Mouse (Mus musculus) midbrain, embryonic 13.5 days (tissue): ENCODE measurements around the gene Pkm. TPM values are rescaled to one million over a fixed set of nuclear protein-coding genes. Genes with fewer than 3 reads are reported as not detected.
A peak's percentile ranks its signal among the peaks of the same experiment; 100 is the strongest.

ENCODE experiments used
- ATAC-seq: fragments of 200-750 bp; cut with Nextera tagmentation; 2 replicates; pipeline ENCODE4 v1.8.0; 2017; ENCODE audit warnings: mild to moderate bottlenecking, moderate TSS enrichment, moderate library complexity
- H3K27ac ChIP-seq: fragments of 300-500 bp; sonication (generic); 2 replicates; pipeline ENCODE4 v1.5.1; 2015; ENCODE audit warnings: inconsistent platforms, mild to moderate bottlenecking, moderate library complexity
- H3K27me3 ChIP-seq: fragments of 300-500 bp; sonication (generic); 2 replicates; pipeline ENCODE4 v1.6.1; 2015; ENCODE audit warnings: mild to moderate bottlenecking, inconsistent platforms
- H3K36me3 ChIP-seq: fragments of 300-500 bp; sonication (generic); 2 replicates; pipeline ENCODE4 v1.6.1; 2015; ENCODE audit warnings: mild to moderate bottlenecking, inconsistent platforms
- H3K4me1 ChIP-seq: fragments of 300-500 bp; sonication (generic); replicated peaks from 2 replicates; pipeline ENCODE4 v1.6.1; 2015; ENCODE audit warnings: inconsistent platforms
- H3K4me2 ChIP-seq: fragments of 300-500 bp; sonication (generic); replicated peaks from 2 replicates; pipeline ENCODE4 v1.6.1; 2015; ENCODE audit warnings: moderate library complexity, mild to moderate bottlenecking, inconsistent platforms
- H3K4me3 ChIP-seq: fragments of 300-500 bp; sonication (generic); replicated peaks from 2 replicates; pipeline ENCODE4 v1.5.1; 2015; ENCODE audit warnings: mild to moderate bottlenecking, inconsistent platforms
- H3K9ac ChIP-seq: fragments of 300-500 bp; sonication (generic); replicated peaks from 2 replicates; pipeline ENCODE4 v1.6.1; 2015; ENCODE audit warnings: mild to moderate bottlenecking, inconsistent platforms
- H3K9me3 ChIP-seq: fragments of 300-500 bp; sonication (generic); 2 replicates; pipeline ENCODE4 v1.6.1; 2016; ENCODE audit warnings: mild to moderate bottlenecking, inconsistent platforms
- WGBS: fragments of 180-500 bp; shearing (Covaris S2); methylation state at CpG from one replicate; pipeline ENCODE4 v1.1.7; 2015; 5-methylcytosine and 5-hydroxymethylcytosine counted together
- polyA plus RNA-seq: library from polyadenylated mRNA; unstranded; fragments of >200 nt; fragmentation: Nextera tagmentation; extraction: Ambion mirVana; gene quantifications from 2 replicates; pipeline ENCODE4 v1.2.1, GENCODE M21; 2015

Gene Pkm
- polyA plus RNA-seq, 1 experiment from 2014 or later = 1,429 TPM

- Histone ChIP-seq H3K27ac (no peak overlapping the region), H3K36me3 (no peaks in the 10 kb centered on the region), H3K9me3 (no peaks in the 10 kb centered on the region), H3K4me3 (no peak overlapping the region), H3K9ac (no peak overlapping the region; the same call in 1 of the 2 replicates), H3K4me2 (peak overlapping the region; percentile 39), H3K27me3 (no peaks in the 10 kb centered on the region), H3K4me1 (peaks cover 10% of the 10 kb centered on the region)
- WGBS = 25% methylated on average over 10 of the region's 10 CpGs
- peak; percentile 65 for ATAC-seq
Observed at GRCm38 (mm10) chr9:59723096-59723657, 67.0 kb downstream of the Pkm start.

GRCm38 (mm10) chr9:59723791-59724442 lies 67.7 kb downstream of the Pkm start:
- Histone ChIP-seq H3K9ac (no peak overlapping the region), H3K4me1 (peaks cover 10% of the 10 kb centered on the region), H3K36me3 (no peaks in the 10 kb centered on the region), H3K4me3 (no peak overlapping the region), H3K9me3 (no peaks in the 10 kb centered on the region), H3K27ac (no peak overlapping the region), H3K27me3 (no peaks in the 10 kb centered on the region), H3K4me2 (no peak overlapping the region)
- no peak for ATAC-seq
- 66% methylated on average over 8 of the region's 8 CpGs for WGBS

- Histone ChIP-seq H3K27ac (no peak overlapping the region), H3K27me3 (no peaks in the 10 kb centered on the region), H3K9ac (no peak overlapping the region), H3K4me2 (no peak overlapping the region), H3K36me3 (no peaks in the 10 kb centered on the region), H3K9me3 (no peaks in the 10 kb centered on the region), H3K4me3 (no peak overlapping the region), H3K4me1 (peaks cover 10% of the 10 kb centered on the region)
- WGBS = 89% methylated on average over 10 of the region's 10 CpGs
- no peak for ATAC-seq
Observed at GRCm38 (mm10) chr9:59725515-59725914, 69.3 kb downstream of the Pkm start.

- WGBS = 87% methylated on average over 11 of the region's 11 CpGs
- H3K9ac ChIP-seq = no peak overlapping the region
- peaks cover 10% of the 10 kb centered on the region for H3K4me1 ChIP-seq
- no peak overlapping the region for H3K27ac ChIP-seq
- no peak overlapping the region for H3K4me2 ChIP-seq
- H3K36me3 ChIP-seq = no peaks in the 10 kb centered on the region
- H3K27me3 ChIP-seq = no peaks in the 10 kb centered on the region
- H3K4me3 ChIP-seq = no peak overlapping the region
- no peak for ATAC-seq
- H3K9me3 ChIP-seq = no peaks in the 10 kb centered on the region
Observed at GRCm38 (mm10) chr9:59727569-59728286, 71.6 kb downstream of the Pkm start.

Other genes starting within 250 kb of the Pkm start
- 16.1 and 23.1 TPM in 2 replicates for gene Arih1, start 169.8 kb upstream of the Pkm start, polyA plus RNA-seq
- 49.9 and 50.6 TPM in 2 replicates for gene Hexa, start 116.8 kb upstream of the Pkm start, polyA plus RNA-seq
- 0.55 and 0.74 TPM in 2 replicates for gene Tmem202, start 116.5 kb upstream of the Pkm start, polyA plus RNA-seq
- 37.3 and 46.4 TPM in 2 replicates for gene Celf6, start 78.5 kb upstream of the Pkm start, polyA plus RNA-seq
- 186 and 195 TPM in 2 replicates for gene Parp6, start 39.1 kb upstream of the Pkm start, polyA plus RNA-seq
- gene Gramd2, start 23.8 kb downstream of the Pkm start, polyA plus RNA-seq = 1.2 and 2.1 TPM in 2 replicates
- gene Senp8, start 94.3 kb downstream of the Pkm start, polyA plus RNA-seq = 14.4 and 16.3 TPM in 2 replicates
- gene Myo9a, start 94.5 kb downstream of the Pkm start, polyA plus RNA-seq = 24.5 and 25.7 TPM in 2 replicates